Mouse (Mus musculus): Measurements from ENCODE around the gene Gm1113.

Gm1113 gene

GRCm38 (mm10) chr9:35529141-35529540, 11.1 kb upstream of the Gm1113 start:
- DNase-seq (ENCODE audit: extremely low read depth, low read depth) = no peak

- peak; percentile 57 for DNase-seq (ENCODE audit: extremely low read depth, low read depth)
Observed at GRCm38 (mm10) chr9:35523941-35524411, 5.9 kb upstream of the Gm1113 start.

DNA sequence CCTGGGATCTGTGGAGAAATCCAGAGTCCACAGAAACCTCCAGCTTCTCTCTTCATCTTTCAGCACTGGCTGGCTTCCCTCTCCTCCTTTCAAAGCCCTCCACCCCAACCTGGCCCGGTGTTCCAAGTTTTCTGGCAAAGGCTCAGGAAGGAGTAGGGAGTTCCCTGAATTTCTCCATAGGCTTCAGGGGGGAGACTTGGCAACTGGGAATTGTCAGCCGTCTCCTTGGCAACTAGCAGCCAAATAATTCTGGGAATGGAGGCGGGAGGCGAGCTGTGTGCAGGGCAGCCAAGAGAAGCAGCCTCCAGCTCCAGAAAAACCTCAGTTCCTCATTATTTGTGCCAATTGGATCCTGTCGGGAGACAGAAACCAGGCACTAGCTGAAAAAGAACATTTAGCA, 5.5 kb upstream of the Gm1113 start:
- DNase-seq (ENCODE audit: extremely low read depth, low read depth) = no peak

- DNase-seq (ENCODE audit: extremely low read depth, low read depth) = no peak
Observed at GRCm38 (mm10) chr9:35522821-35523515, 4.9 kb upstream of the Gm1113 start.

- DNase-seq (ENCODE audit: extremely low read depth, low read depth) = no peak
Observed at GRCm38 (mm10) chr9:35522241-35522640, 4.2 kb upstream of the Gm1113 start.

DNA sequence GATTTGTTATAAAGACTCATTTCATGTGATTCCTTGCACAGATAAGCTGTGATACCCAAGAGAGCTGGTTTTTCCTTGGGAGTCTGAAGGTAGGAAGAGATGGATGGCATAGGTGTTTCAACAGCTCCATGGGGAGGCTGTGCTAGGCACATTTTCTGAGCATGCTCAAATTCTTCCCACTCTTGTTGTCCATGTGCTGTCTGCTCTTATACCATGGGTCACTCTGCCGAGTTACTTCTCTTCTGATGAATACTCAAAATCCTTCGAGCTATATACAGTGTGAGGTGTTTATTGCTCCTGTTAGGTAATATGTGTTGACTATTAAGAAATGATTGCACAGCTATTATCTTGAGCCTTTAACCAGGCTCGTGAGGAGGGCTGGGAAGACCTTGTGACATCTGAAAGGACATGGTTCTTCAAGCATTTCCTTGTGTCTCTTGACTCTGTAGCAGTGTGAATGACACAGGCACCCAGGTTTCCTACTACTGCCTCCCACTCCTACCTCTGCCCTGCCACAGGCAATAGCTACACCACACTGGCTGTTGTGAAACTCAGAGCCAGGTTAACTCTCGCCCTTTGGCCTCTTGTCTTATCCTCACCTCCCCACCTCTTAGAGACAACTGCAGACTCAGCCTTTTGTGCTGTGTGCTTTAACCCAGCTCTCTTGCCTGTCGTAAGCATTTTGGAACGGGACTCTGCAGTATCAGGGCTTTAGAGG, 2.7 kb upstream of the Gm1113 start:
- DNase-seq (ENCODE audit: extremely low read depth, low read depth) = no peak

- no peak for DNase-seq (ENCODE audit: extremely low read depth, low read depth)
Observed at GRCm38 (mm10) chr9:35516711-35517110, 1.4 kb downstream of the Gm1113 start.

DNA sequence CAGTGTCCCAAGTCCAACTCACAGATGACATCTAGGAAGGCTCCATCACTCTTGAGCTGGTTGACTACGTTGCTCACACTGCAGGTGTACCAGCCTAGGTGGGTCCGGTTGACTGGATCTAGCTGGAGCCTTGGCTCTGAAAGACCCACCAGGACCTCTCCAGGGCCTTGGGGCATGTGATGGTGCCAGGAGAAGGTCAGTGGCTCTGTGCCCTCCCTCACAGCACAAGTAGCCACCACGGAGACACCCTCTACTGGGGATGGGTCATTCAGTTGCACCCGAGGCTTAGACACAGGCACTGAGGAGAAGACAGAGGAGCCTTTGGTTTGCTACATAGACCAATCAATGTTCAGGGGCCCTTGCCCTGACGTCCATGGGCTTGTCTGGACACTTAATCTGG, 1.9 kb downstream of the Gm1113 start:
- DNase-seq (ENCODE audit: extremely low read depth, low read depth) = no peak

GRCm38 (mm10) chr9:35513900-35514299, 4.2 kb downstream of the Gm1113 start:
- no peak for DNase-seq (ENCODE audit: extremely low read depth, low read depth)

DNA sequence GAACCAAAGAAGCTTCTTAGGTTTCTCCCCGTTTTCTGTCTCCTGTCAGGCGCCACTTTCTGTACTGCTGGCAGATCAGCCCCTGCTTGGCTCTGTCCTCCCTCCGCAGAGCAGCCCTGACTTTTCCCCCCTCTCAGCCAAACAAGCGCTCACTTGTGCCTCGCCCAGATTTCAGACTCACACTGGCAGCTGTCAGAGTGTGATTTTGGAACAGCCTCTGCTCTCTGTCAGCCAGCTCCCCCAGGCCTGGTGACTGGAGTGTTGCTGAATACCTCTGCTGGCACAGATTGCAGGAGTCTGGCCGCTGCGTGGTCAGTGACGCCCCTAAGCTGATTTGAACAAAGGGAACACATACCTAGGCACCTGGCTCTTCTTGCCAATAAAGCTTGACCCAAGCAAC, 9.8 kb downstream of the Gm1113 start:
- no peak for DNase-seq (ENCODE audit: extremely low read depth, low read depth)

DNA sequence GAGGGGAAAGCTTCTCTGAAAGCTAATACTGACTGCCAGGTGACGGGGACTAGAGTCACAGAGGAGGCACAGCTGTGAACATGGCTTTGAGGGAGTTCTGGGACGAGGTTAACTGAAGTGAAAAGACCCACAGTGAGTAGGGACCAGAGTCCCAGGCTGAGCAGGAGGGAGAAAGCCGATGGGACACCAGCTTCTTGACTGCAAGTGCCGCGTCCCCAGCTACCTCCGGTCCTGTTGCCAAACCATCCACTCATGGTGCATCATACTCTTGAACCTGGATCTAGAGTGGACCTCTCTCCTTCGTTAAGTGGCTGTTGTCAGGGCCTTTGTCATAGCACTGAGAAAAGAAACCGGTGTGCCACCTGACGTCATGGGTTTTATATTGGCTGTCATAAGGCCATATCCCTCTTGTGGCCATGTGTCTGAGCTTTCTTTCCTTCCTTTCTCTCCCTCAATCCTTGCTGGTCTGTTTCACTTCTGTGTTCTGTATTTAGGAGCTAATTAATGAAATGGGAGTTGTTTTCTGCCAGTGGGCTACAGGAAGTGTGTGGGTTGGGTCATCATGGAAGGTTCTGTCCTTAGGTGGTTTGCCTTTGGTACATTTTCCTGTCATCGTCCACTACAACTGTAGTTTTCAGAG, 15.6 kb downstream of the Gm1113 start:
- DNase-seq (ENCODE audit: extremely low read depth, low read depth) = no peak

DNA sequence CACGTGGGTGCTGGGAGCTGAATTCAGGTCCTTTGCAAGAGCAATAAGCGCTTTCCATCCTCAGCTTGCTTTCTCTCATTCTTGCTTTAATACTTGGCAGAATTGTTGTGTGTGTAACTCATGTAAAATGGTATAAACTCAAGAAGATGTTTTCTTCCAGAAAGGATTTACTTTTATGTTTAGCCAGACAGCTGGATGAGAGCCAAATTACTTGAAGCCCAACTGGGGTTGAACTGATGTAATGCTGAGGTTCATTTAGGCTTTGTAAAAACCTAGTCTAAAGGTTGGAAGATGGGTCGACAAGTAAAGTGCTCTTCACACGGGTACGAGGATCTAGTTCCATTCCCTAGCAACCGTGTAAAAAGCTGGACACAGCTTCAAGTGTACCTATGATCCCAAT, 18.1 kb downstream of the Gm1113 start:
- no peak for DNase-seq (ENCODE audit: extremely low read depth, low read depth)

GRCm38 (mm10) chr9:35495471-35495870, 22.6 kb downstream of the Gm1113 start:
- DNase-seq (ENCODE audit: extremely low read depth, low read depth) = no peak

- DNase-seq (ENCODE audit: extremely low read depth, low read depth) = no peak
Observed at GRCm38 (mm10) chr9:35494937-35495336, 23.1 kb downstream of the Gm1113 start.

GRCm38 (mm10) chr9:35493733-35494092, 24.4 kb downstream of the Gm1113 start:
- DNase-seq (ENCODE audit: extremely low read depth, low read depth) = no peak

GRCm38 (mm10) chr9:35493033-35493732, 24.9 kb downstream of the Gm1113 start:
- DNase-seq (ENCODE audit: extremely low read depth, low read depth) = no peak

DNA sequence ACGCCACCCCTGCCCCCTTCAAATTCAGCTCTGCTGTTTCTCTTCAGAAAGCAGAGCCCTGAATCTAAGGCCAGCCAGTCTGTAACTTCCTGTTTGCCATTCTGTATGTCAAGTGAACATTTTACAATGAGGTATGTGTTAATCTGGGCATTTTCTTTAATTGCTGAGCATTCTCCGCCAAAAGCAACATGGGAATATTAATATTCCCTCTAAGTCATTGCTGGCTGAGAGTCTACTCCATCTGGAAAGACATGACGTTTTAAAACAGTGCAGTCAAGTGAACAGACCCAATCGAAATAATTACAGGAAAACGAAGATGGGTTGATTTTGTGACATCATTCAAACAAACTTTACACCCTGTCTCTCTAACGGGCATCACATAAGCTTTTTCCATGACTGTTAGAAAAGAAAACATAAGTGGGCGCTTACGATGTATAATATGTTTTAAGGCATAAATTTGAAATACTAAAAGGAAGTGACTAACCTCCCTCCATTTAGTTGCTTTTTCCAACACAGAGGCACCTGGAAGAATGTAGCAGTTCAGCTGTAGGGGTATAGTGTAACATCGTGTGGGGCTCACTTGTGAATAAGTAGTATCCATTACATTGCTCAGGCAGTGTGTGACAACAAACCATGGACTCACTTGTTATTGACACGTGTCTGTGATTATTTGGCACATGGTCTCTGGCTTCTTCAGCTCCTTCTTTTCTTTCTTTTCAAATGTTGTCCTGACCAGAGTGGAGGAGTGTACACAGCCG, 26.8 kb downstream of the Gm1113 start:
- DNase-seq (ENCODE audit: extremely low read depth, low read depth) = no peak

GRCm38 (mm10) chr9:35488496-35488895, 29.6 kb downstream of the Gm1113 start:
- DNase-seq (ENCODE audit: extremely low read depth, low read depth) = no peak

DNA sequence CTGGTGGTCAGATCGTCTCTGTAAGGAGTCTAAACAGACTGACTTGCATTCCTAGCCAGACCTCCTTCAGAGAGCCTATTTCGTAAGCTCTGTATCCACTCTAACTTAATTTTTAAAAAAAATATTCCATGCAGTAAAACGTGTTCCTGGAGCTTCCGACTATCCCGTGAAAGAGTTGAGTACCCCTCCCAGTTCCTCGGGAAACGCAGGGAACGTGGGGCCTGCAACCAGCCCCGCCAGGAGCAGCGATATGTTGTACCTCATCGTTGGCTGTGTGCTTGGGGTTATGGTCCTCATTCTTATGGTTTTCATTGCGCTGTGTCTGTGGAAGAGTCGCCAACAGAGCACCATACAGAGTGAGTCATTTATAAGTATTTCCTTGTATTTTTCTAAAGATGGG, 31.5 kb downstream of the Gm1113 start:
- no peak for DNase-seq (ENCODE audit: extremely low read depth, low read depth)

DNA sequence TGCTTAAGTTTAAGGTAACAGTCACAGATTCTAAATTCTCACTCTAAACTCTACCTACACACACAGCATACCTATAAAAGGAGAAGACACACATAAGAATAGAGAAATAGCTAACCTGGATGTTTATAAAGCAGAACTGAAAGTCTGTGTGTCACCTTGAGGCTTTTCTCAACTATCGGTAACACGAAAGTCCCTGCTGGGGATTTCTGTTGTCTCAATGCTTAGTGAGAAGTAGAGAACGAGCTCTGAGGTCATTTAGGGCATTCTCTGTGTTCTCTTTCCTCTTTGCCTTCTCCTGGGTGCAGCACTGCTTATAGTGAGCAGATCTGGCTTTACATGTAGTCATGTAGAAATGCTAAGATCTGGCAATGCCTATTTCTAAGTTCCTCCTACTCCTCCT, 34.1 kb downstream of the Gm1113 start:
- no peak for DNase-seq (ENCODE audit: extremely low read depth, low read depth)
